Mouse (Mus musculus): ENCODE results near the gene Pkd1l2.

DNA sequence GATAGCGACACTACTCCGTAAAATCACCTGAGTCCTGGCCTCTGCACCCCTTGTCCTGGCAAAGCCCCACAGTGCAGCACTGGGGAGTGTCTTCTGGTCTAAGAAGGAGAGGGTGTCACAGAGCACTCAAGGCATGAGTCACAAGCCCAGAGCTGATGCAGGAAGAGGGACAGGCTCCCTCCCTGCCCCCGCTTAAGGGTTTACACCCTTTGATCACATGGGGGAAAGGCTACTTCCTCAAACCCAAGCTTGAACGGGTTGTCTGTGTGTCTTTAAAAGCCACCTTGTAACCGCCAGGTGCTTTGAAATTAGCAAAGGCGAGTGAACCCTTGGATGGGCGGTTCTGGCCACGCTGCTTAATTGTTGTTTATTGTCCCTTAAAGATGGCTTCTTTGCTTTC lies 39.0 kb upstream of the Pkd1l2 start:
- TF ChIP-seq CTCF (IDR thresholded peaks at IDR 0.05; ENCODE audit: borderline replicate concordance, insufficient read depth, low read depth, low read length) (no peak), POLR2A (IDR thresholded peaks at IDR 0.05; ENCODE audit: borderline replicate concordance, insufficient read depth, low read length) (no peak)

All from cerebellum, adult 2 months (tissue).